Mouse (Mus musculus) left cerebral cortex, adult 8-10 months (tissue): ENCODE measurements around the gene Slbp. TPM values are rescaled to one million over a fixed set of nuclear protein-coding genes. Genes with fewer than 3 reads are reported as not detected.

Experiments
- DNase-seq, 2 experiments: peaks; one replicate each; pipeline ENCODE4 v3.0.0; 2022; ENCODE audit warnings: low spot score in 2 of 2
- total RNA-seq, 4 experiments: library from RNA; stranded (reverse); gene quantifications; 2 replicates each; pipeline ENCODE4 v1.2.4; 2022

The Slbp gene
- total RNA-seq, 4 experiments from 2014 or later: 25.0 to 28.6 (median 26.4) TPM

GRCm38 (mm10) chr5:33681611-33682388 is 29.4 kb upstream of the Slbp start:
- no peak for DNase-seq

DNA sequence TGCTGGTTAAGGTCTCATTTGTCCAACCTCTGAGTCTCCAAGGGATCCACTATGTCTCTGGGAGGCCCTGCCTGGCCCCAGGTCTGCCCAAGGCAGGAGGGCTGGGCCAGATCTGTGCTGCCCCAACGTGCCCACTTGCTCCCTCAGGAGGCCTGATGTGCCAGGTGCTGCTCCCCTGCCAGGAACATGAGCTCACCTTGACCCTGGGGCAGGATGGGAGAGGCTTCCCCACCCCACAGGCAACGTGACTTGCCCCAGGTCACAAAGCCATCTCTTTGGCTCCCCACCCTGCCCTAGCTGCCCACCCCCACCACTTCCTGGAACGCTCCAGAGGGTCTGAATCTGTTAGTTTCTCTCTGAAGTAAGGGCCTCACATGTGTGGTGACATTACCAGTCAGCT is 28.7 kb upstream of the Slbp start:
- DNase-seq: no peak

GRCm38 (mm10) chr5:33678244-33678643 is 25.9 kb upstream of the Slbp start:
- DNase-seq: no peak

- DNase-seq: peak in 1 of 2 experiments; percentile 38
Observed at GRCm38 (mm10) chr5:33675964-33676363, 23.6 kb upstream of the Slbp start.

DNA sequence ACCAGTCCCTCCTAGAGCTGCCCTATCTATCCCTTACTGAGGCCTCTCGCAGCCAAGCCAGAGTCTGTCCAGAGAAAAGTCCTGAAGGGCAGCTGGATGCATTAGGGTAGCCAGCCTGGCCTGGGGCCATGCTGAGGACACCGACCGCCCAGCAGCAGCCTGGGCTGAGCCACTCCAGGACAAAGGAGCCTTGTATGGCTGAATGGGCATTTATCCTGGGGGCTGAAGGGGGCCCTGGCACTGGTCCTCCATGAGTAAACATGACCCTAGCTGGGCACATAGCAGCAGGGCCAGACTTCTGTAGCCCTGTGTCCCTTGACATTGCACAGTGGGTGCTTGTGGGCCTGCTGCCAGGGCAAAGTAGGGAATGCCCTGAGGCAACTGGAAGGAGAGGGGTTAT is 22.1 kb upstream of the Slbp start:
- peak; percentile 31 to 73 for DNase-seq

- DNase-seq: no peak
Observed at GRCm38 (mm10) chr5:33671659-33672058, 19.3 kb upstream of the Slbp start.

- no peak for DNase-seq
Observed at GRCm38 (mm10) chr5:33668223-33668622, 15.8 kb upstream of the Slbp start.

GRCm38 (mm10) chr5:33658664-33659050 is 6.3 kb upstream of the Slbp start:
- DNase-seq: no peak

DNA sequence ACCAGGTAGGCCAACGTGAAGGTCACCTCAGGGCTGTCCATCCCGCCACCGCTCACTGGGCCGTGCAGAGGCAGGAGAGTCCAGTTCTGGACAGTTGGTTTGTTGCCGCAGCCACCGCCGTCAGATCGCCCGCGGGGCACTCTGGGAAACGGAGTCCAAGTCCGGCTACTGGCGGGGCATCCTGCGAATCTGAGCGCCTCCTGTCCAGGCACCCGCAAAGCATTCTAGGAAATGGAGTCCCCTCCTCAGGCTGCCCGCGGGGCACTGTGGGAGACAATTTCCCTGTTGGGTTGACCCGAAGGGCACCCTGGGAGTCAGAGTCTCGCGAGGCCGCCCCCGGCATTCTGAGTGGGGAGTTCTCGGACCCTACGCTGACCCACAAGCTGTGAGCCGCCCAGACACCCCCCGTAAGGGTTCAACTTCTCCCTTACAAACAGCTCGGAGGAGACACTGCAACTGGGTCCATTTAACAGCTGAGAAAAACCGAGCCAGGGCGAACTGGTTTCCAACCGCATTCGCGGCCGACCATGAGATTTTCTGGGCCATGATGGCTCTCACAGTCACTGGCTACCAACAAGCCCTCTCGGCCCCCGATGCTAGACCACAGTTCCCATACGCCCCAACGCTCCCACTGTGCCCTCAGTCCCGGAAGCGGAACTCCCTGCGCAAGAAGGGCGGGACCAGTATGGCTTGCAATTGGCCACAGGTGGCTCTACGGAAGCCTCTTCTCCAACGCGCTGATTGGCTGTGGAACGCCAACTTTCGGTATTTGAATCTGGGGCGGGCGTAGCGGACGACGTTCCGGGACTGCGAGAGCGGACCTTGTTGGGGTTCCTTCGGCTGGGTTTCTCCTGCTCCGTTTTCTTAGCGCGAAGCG is 5.7 kb upstream of the Slbp start, which contains the start of the genes Tacc3 and Tmem129:
Gene Tacc3, plus strand, starts transcription at position 342 of the 877 bp plus-strand sequence.
Gene Tmem129, minus strand, starts transcription at position 630 of the 877 bp plus-strand sequence.
- DNase-seq: peak; percentile 96 to 99

DNA sequence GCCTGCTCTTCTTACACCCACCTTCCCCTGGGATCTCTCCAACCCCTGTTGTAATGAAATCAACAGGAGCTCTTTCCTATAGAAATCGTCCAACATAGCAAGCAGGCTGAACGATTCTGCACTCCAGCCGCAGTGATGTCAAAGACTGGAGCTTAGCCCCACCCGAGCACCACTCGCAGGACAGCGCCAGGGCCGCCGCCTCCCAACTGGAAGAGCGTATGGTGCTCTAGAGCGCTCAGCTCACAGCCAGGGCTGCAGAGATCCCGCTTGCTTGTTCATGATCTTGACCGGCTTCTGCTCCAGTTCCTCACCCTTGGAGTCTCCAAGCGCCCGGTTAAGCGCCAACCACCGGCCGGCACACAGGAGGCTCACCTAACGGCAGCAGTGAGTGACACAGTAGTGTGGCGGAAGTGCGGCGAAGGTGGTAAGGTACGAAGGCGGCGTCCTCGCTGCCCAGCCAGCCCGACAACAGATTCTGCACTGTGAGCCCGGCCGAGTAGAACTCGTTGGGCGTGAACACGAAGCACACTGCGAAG is 4.9 kb upstream of the Slbp start:
- DNase-seq: no peak

GRCm38 (mm10) chr5:33656739-33657138 is 4.4 kb upstream of the Slbp start:
- no peak for DNase-seq

DNA sequence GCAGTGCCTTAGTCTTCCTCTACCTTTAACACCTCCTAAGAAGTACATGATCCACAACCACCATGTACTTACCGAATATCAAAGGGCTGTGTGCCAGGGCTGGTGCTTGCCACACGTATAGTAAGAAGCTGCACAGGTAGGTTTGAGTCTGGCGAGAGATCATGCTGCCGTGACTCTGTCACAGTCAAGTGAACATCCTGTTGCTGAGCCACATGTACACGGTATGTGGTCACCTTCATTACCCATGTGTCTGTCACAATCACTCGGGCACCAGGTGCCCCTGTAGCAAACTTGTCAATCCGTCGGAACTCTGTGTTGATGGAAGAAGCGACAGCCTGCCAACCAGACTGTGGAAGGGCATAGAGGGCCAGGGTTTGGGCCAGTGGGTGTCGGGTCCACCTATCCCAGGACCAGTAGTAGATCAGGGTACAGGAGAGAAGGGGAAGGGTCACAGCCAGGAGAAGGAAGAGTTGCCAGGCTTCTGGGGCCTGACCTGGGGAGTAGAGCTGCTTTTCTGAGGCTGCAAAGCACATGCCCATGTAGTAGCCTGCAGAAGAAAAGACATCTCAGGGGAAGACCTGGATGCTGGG is 3.0 kb upstream of the Slbp start:
- no peak for DNase-seq

DNA sequence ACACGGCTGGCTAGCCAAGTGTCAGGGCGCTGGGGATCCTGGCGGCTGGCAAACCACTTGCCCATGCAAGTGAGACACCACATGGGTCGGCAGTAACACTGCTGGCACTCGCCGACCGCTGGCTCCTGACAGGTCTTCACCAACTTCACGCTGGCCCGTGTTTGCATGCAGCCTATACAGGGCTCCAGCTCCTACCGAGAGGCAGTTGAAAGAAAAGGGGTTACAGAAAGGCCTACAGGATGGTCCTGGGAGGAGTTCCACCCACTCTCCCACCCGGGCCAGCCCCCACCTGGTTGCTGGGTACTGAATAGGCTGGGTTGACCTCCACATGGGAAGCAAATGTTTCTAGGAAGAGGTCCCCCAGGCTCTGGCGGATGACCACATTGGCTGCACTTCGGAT is 2.0 kb upstream of the Slbp start:
- no peak for DNase-seq

DNA sequence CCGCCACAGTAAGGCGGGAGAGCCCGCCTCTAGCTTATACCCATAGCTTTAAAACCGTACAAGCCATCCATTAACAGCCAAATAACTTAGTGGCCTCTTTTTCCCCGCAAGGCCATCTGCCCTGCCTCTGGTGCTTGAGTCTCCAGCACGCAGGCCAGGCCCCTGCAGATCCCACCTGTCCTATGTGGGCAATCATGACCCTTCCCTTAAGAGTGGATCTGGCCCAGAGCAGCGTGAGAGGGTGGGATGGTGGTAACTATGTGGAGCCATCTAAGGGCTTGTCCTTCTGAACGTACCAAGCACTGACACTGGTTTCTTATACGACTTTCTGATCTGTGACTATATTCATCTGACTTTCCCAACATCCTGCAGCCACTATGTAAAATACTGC is 404 bp upstream of the Slbp start:
- no peak for DNase-seq

DNA sequence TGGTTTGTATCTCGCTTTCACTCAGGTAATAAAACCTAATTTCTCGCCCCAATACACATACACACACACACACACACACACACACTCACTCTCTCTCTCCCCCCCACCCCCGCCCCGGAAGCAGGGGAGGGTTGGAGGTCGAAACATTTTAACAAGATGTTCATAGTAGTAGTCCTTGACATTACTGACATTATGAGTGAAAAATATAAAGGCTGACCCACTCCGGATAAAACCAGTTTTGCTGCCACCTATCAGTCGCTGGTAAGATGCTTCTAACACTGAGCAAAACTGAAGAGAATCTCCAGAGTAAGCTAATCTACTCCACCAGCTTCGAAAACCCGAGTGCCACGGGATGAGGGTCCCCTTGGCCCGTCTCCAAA is 843 bp downstream of the Slbp start:
- no peak for DNase-seq

DNA sequence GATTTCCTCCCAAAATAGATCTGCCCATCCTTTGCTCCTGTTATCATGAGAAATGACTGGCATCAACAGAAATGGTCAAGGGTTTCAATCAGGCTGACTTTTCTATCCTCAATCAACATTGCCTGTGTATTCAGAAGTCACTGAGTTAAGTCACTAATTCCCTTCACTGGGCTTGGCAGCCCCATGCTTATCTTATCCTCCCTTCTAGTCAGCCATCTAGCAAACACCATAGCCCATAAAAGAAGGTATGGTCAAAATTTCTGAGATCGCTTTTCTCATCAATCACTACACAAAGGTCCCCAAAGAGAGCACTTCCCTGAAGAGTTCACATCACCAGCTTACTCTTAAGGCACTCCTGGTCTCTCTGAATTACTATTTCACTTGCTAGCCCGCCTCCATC is 1.4 kb downstream of the Slbp start:
- DNase-seq: no peak

GRCm38 (mm10) chr5:33640652-33641051 is 11.7 kb downstream of the Slbp start:
- DNase-seq: no peak

- no peak for DNase-seq
Observed at GRCm38 (mm10) chr5:33638826-33639225, 13.5 kb downstream of the Slbp start.

DNA sequence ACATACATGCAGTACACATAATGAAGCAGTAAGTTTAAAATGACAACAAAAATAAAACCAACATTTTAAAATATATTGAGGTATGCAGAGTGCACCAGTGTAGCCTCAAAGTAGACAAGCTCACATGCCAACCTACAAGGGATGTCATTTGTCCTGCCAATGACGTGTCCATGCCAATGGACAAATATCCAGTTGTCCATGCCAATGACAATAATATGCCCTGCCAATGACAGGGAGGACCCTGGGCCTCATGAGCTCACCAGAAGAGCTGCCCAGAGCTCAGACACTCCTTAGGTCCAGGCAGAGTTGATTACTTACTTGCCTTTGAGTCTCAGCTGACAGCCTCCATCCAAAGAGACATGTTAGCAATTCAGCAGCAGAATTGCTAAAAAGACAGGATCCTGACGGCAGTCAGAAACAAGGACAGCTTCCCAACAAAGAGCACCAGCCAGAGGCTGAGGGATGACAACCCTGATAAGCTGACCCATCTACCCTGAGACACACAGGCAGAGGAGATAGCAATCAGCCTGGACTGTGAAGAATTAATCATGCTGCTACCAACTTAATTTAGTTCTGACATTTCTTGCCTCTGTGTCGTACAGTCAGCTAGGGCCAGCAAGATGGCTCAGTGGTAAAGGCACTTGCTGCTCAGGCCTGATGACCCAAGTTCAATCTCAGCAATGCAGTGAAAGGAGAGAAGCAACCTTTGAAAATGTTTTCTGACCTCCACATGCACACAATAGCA is 14.6 kb downstream of the Slbp start:
- no peak for DNase-seq

DNA sequence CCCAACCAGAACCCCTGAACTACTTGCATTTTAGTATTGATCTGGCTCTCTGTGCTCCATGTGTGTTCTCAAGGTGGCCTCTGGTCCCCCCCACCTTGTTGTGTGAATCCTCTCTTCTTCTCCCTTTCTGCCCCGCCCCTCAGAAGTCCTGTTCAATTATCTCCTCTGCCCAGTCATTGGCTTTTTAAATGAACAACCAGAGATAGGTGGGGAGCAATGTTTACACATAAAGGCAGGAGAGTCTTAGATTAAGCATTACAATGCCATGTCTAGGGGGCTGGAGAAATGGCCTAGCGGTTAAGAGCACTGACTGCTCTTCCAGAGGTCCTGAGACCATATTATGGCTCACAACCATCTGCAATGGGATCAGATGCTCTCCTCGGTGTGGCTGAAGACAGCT is 17.0 kb downstream of the Slbp start:
- no peak for DNase-seq

DNA sequence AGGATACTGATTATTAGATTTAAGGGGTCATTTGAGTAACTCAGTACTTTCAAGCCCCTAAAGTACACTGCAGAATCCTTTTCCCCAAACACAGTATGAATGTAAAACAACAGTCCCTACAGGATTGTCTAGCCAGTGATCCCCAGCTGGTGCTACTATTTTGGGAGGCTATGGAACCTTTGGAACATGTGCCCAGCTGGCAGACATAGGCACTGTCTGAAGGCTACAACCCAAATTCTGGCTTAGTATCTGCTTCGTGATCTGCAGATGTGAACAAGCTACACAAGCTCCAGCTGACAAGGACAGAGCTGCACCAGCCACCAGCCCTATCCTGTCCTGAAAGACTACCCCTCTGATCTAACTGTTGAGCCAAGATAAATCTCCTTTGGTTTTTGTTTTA is 19.8 kb downstream of the Slbp start:
- DNase-seq: no peak
